Mouse (Mus musculus): ENCODE measurements at regions not wholly inside any gene's neighbourhood (a gene's known extent, or its start where the extent isn't known, plus 50 kb on each side); places are given as distances from the start of the nearest gene placed in this dataset.

- DNase-seq (ENCODE audit: low spot score) = no peak
Measured at GRCm38 (mm10) chr17:82731561-82731960, 483.5 kb upstream of the Pkdcc start.

GRCm38 (mm10) chr17:82742445-82742844 is 472.6 kb upstream of the Pkdcc start:
- DNase-seq (ENCODE audit: low spot score) = no peak

- DNase-seq (ENCODE audit: low spot score) = no peak
Measured at GRCm38 (mm10) chr17:82757400-82757799, 457.7 kb upstream of the Pkdcc start.

GRCm38 (mm10) chr17:82779096-82779495 is 436.0 kb upstream of the Pkdcc start:
- DNase-seq (ENCODE audit: low spot score) = no peak

GRCm38 (mm10) chr17:82822129-82822528 is 393.0 kb upstream of the Pkdcc start:
- no peak for DNase-seq (ENCODE audit: low spot score)

- DNase-seq (ENCODE audit: low spot score) = no peak
Measured at GRCm38 (mm10) chr17:82824057-82824456, 391.0 kb upstream of the Pkdcc start.

GRCm38 (mm10) chr17:82824619-82825018 is 390.5 kb upstream of the Pkdcc start:
- DNase-seq (ENCODE audit: low spot score) = no peak

GRCm38 (mm10) chr17:82827170-82827569 is 387.9 kb upstream of the Pkdcc start:
- DNase-seq (ENCODE audit: low spot score) = no peak

- DNase-seq (ENCODE audit: low spot score) = no peak
Measured at GRCm38 (mm10) chr17:82827841-82828240, 387.3 kb upstream of the Pkdcc start.

GRCm38 (mm10) chr17:82828434-82828997 is 386.6 kb upstream of the Pkdcc start:
- no peak for DNase-seq (ENCODE audit: low spot score)

- DNase-seq (ENCODE audit: low spot score) = no peak
Measured at GRCm38 (mm10) chr17:82829415-82829814, 385.7 kb upstream of the Pkdcc start.

GRCm38 (mm10) chr17:82834177-82834576 is 380.9 kb upstream of the Pkdcc start:
- no peak for DNase-seq (ENCODE audit: low spot score)

- no peak for DNase-seq (ENCODE audit: low spot score)
Measured at GRCm38 (mm10) chr17:82836115-82836514, 379.0 kb upstream of the Pkdcc start.

GRCm38 (mm10) chr17:82846776-82847494 is 368.2 kb upstream of the Pkdcc start:
- no peak for DNase-seq (ENCODE audit: low spot score)

GRCm38 (mm10) chr17:82857199-82858147 is 357.6 kb upstream of the Pkdcc start:
- peak; percentile 94 for DNase-seq (ENCODE audit: low spot score)

- DNase-seq (ENCODE audit: low spot score) = no peak
Measured at GRCm38 (mm10) chr17:82860391-82860790, 354.7 kb upstream of the Pkdcc start.

- DNase-seq (ENCODE audit: low spot score) = no peak
Measured at GRCm38 (mm10) chr17:82860966-82861365, 354.1 kb upstream of the Pkdcc start.

- no peak for DNase-seq (ENCODE audit: low spot score)
Measured at GRCm38 (mm10) chr17:82877131-82877530, 338.0 kb upstream of the Pkdcc start.

- DNase-seq (ENCODE audit: low spot score) = peak; percentile 55
Measured at GRCm38 (mm10) chr17:82900602-82901001, 314.5 kb upstream of the Pkdcc start.

GRCm38 (mm10) chr17:82901098-82901891 is 313.8 kb upstream of the Pkdcc start:
- peak; percentile 44 for DNase-seq (ENCODE audit: low spot score)

GRCm38 (mm10) chr17:82904961-82905360 is 310.1 kb upstream of the Pkdcc start:
- DNase-seq (ENCODE audit: low spot score) = no peak

- DNase-seq (ENCODE audit: low spot score) = no peak
Measured at GRCm38 (mm10) chr17:82905483-82905882, 309.6 kb upstream of the Pkdcc start.

Data from embryo, embryonic 10.5 days (tissue).